Mouse (Mus musculus) liver (tissue): ENCODE measurements at regions not wholly inside any gene's neighbourhood (a gene's known extent, or its start where the extent isn't known, plus 50 kb on each side); places are given as distances from the start of the nearest gene placed in this dataset.

Experiments used
- DNase-seq: peaks from one replicate; pipeline ENCODE4 v3.0.0-alpha.2; 2020; ENCODE audit warnings: mixed read lengths

- DNase-seq = no peak
Observed at GRCm38 (mm10) chr4:29135685-29136385, 322.9 kb downstream of the Epha7 start.

GRCm38 (mm10) chr4:29138771-29139301 is 325.9 kb downstream of the Epha7 start:
- no peak for DNase-seq

GRCm38 (mm10) chr4:29143415-29143814 is 330.5 kb downstream of the Epha7 start:
- DNase-seq = no peak

- no peak for DNase-seq
Observed at GRCm38 (mm10) chr4:29145242-29145641, 332.3 kb downstream of the Epha7 start.

- no peak for DNase-seq
Observed at GRCm38 (mm10) chr4:29152134-29152867, 339.4 kb downstream of the Epha7 start.

- DNase-seq = no peak
Observed at GRCm38 (mm10) chr4:29182494-29182893, 369.6 kb downstream of the Epha7 start.

GRCm38 (mm10) chr4:29183411-29183810 is 370.5 kb downstream of the Epha7 start:
- no peak for DNase-seq

- no peak for DNase-seq
Observed at GRCm38 (mm10) chr4:29183818-29184217, 370.9 kb downstream of the Epha7 start.

- no peak for DNase-seq
Observed at GRCm38 (mm10) chr4:29200976-29201375, 388.0 kb downstream of the Epha7 start.
